Mouse (Mus musculus): ENCODE measurements around the gene Enoph1.
A peak's percentile ranks its signal among the peaks of the same experiment; 100 is the strongest.

Enoph1 gene

GRCm38 (mm10) chr5:100039602-100040142 lies at the start of gene Enoph1, which contains the start of gene Hnrnpdl:
TSS of gene Enoph1 (plus strand) at chr5:100039985.
TSS of gene Hnrnpdl (minus strand) at chr5:100039664.
- peak; percentile 95 for DNase-seq (ENCODE audit: low spot score)

- no peak for DNase-seq (ENCODE audit: low spot score)
Observed at GRCm38 (mm10) chr5:99994166-99994565, 45.6 kb upstream of the Enoph1 start.

- no peak for DNase-seq (ENCODE audit: low spot score)
Observed at GRCm38 (mm10) chr5:99994680-99995079, 45.1 kb upstream of the Enoph1 start.

DNA sequence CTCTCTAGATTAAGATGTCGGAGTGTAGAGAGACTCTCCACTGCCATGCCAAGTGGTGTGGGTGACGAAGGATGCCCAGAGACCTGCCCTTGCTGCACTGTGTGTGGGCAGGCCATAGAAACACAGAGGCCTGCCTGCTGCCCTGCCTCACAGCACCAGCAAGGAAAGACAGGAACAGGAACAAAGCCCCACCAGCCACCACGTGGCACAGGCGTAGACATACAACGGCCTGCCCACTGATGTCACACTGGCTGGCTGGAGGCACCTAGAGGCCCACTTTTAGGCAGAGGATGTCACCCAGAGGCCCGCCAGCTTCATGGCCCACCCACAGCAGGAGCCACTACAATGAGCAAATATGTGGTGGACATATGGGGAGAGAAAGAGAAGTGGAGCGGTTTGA lies 39.7 kb upstream of the Enoph1 start:
- DNase-seq (ENCODE audit: low spot score) = no peak

- DNase-seq (ENCODE audit: low spot score) = no peak
Observed at GRCm38 (mm10) chr5:100000500-100000899, 39.3 kb upstream of the Enoph1 start.

GRCm38 (mm10) chr5:100003895-100004294 lies 35.9 kb upstream of the Enoph1 start:
- DNase-seq (ENCODE audit: low spot score) = no peak

DNA sequence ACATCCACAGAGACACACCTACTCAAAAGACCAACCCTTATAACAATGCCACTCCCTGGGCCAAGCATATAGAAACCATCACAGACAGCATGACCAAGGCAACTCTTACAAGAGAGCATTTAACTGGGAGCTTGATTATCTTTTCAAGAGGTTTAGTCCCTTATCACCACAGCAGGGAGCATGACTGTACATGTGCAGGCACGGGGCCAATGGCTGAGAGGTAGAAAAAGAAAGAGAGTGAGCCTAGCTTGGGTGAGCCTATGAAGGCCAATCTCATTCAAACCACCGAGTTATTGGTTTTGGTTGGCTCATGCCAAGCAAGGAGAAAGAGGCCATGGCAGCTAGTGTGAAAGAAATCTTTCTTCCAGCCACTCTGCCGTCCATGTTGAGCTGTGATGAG lies 34.4 kb upstream of the Enoph1 start:
- no peak for DNase-seq (ENCODE audit: low spot score)

GRCm38 (mm10) chr5:100005896-100006295 lies 33.9 kb upstream of the Enoph1 start:
- DNase-seq (ENCODE audit: low spot score) = no peak

DNA sequence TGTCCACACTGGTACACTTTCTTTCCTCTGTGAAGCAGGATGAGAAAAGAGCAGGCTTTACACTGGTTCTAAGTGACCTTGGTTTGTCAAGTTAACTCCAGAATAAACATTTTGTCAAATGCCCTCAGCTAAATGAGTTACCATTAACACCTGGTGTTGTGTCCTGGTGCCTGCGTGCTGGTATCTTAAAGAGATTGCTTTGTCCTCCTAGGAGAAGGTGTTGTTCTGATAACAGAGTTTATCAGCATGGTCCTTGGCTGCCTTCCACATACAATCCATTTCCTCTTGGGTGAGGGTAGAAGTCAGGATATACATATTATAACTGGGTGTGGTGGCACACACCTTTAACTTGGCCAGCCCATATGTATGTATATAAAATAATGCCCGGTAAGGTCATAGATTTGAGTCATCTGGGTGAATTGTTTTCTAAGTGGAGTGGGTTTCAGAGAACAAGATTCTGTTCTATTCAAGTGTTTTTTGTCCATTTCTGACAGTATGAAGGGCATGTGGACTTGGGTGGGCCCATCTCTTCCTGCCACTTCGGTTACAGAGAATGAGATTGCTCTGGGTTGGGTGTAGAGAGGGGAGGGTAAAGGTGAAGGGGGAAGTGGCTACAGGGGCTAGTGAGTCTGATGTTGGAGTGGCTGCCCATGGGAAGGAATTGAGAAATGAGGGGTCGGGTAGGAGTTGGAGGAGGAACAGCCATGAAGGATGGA lies 33.3 kb upstream of the Enoph1 start:
- DNase-seq (ENCODE audit: low spot score) = no peak

DNA sequence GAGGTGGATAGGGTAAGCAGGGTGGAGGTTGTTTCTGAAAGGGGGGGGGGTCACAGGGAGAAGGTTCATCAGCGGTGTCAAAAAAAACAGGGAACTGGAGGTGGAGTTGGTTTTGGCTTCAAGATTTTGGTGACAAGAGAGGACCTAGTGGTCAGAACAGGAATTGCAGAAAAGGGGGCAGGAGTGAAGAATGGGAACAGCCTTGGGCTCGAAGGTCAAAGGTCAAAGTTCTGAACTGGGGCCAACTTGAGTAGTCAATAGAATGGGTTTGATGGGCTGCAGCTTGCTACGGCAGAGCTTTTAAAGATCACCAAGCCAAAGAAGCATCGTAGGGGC lies 32.8 kb upstream of the Enoph1 start:
- no peak for DNase-seq (ENCODE audit: low spot score)

GRCm38 (mm10) chr5:100008485-100008884 lies 31.3 kb upstream of the Enoph1 start:
- DNase-seq (ENCODE audit: low spot score) = no peak

DNA sequence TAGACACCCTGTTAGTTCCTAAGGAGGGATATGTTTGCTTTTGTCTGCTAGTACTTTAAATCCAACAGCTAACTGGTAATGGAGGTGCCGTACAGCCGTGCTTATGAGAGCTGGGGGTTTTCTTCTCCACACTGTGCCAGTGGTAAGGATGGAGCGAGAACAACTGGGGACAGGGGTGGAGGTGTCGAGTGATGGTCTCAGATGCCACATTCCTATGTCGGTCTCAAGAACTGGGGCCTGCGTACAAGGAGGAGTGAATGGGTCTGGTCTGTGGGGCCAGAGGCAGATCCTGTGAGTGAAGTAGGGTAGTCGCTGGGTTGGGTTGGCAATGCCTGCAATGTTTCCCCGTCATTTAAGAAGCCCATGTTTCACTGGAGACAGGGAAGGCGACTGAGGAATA lies 27.2 kb upstream of the Enoph1 start:
- DNase-seq (ENCODE audit: low spot score) = no peak

DNA sequence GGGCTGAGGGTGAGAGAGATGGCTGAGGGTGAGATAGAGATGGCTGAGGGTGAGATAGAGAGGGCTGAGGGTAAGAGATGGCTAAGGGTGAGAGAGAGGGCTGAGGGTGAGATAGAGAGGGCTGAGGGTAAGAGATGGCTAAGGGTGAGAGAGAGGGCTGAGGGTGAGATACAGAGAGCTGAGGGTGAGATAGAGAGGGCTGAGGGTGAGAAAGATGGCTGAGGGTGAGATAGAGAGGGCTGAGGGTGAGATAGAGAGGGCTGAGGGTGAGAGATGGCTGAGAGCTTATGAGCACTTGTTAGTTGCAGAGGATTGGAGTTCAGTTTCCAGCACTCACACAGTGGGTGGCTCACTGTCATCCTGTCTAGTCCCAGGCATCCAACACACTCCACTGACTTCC lies 19.7 kb upstream of the Enoph1 start:
- no peak for DNase-seq (ENCODE audit: low spot score)

DNA sequence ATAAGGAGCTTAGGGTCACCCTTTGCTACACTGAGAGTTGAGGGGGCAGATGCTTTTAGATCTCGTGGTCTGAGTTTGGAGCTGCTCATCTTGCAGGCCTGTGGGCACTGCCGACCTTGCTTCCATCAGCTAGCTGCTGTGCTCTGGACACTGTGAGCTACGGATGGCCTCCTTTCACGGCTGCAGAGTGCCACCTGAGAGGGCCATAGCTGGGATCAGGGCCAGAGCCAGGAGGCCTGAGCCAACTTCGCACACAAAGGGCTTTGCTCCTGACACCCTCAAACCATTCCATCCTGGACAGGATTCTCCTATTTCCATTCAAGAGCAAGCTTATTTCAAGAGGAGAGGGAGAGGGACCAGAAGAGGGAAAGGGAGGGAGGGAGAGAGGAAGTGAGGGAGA lies 15.4 kb upstream of the Enoph1 start:
- no peak for DNase-seq (ENCODE audit: low spot score)

DNA sequence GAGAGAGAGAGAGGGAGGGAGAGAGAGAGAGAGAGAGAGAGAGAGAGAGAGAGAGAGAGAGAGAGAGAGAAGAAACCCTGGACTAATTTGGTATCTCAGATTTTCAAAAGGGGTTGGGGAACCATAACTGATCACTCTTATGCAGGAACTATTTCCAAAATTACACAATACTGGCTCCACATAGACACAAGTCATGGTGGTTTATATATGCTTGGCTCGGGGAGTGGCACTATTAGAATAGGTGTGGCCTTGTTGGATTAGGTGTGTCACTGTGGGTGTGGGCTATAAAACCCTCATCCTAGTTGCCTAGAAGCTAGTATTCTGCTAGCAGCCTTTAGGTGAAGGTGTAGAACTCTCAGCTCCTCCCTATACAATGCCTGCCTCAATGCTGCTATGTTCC lies 14.9 kb upstream of the Enoph1 start:
- no peak for DNase-seq (ENCODE audit: low spot score)

DNA sequence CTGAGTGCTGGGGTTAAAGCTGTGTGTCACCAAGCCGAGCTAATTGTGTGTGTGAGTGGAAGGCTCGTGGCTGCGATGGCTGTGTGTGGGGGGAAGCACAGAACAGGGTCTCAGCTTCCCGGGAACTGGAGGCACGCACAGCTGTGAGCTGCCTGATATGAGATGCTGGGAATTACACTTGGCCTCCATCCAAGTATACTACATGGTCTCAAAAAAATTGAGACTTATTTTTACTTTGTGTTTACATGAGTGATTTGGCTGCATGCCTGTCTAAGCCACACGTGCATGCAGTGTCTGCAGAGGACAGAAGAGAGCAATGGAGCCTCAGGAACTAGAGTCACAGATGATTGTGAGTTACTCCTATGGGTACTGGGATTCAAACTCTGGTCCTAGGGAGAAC lies 9.7 kb upstream of the Enoph1 start:
- DNase-seq (ENCODE audit: low spot score) = no peak

DNA sequence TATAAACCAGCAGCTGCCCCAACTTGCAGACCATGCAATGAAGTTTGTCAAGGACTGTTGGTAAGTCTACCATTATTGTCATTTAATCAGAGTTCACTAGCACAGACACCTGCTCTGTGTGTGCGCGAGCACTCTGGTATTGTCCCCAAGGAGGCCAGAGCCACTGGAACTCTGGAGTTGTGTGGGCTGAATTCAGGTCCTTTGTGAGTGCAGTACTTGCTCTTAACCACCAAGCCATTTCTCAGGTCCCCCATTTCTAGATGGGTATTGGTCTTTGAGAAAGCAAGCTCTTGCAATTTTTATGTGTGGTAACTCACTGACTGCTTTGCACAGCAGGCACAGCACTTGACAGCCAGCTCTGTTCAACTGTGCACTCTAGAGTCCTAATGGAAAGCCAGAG lies 7.7 kb upstream of the Enoph1 start:
- no peak for DNase-seq (ENCODE audit: low spot score)

DNA sequence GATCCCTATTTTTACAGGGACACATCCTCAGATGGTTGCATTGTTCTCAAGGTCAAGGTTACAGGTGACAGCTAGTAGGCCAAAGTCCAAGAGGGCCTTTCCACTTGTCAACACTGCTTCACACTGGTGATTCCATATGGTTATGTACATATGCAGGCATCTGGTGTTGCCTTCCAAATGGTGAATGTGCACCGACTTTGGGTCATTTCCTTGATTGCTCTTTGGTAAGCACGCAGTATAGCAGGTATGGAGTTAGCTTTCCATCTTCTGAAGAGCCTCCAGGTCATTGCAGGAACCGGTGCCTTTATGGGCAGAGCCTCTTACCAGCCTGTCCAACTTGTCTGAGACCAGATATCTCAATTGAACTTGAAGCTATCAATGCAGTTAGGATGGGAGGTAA lies 7.1 kb upstream of the Enoph1 start:
- DNase-seq (ENCODE audit: low spot score) = no peak

DNA sequence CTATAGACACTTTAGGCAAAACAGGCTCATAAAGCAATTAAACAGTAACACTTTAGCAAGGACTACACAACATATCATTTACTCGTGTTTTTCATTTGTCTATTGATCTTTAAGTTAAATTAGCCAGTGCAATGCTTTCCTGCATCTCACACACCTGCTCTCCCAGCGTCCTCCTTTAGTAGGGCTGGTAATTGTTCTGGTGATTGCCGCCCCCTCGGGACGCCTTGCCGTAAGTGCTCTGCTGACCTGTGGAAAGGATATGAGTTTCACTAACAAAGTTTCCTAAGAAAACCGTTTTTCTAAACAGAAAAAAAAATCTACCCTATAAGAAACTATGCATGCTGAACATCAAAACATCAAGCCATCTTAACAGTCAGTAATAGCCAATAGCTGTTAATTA lies 3.8 kb upstream of the Enoph1 start:
- DNase-seq (ENCODE audit: low spot score) = no peak

- DNase-seq (ENCODE audit: low spot score) = no peak
Observed at GRCm38 (mm10) chr5:100036681-100037080, 3.1 kb upstream of the Enoph1 start.

DNA sequence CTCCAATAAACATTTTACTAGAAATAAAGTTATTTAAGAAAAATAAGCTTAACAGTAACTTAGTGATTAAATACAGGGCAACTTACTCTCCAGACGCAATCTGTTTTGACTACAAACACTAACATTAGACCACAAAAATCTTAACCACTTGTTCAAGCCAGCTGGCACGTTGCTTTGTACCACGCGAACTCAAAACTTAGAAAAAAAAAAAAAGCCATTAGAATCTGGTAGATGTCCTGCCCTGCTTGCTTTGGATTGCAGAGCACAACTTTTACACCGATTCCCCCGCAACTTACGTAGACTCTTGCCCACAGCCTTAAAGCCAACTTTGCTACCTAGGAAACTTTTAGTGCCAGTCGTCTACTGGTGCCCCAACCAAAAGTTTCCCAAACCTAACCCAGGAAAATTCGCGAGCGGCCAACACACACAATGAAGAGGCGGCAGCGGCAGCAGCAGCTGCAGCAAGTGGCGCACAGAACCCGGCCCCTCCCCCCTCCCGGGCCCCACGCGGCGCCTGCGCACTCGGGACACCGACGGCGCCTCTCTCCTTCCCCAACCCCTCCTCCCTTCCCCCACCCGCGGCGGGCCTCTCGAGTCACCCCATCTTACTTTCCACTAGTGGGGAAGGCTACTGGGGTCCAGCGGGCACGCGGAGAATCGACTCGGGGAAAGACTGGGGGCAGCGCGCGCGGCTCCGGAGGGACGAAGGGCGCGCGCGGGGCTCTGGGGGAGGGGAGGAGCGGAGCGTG lies 1.6 kb upstream of the Enoph1 start:
- DNase-seq (ENCODE audit: low spot score) = peak; percentile 81

- DNase-seq (ENCODE audit: low spot score) = peak; percentile 94
Observed at GRCm38 (mm10) chr5:100038714-100039601, 827 bp upstream of the Enoph1 start.

All from left cerebral cortex, adult 11 months (tissue).